Mouse (Mus musculus) ES-Bruce4 (cell line): ENCODE measurements around the gene Syt1.

Source experiments
- CTCF ChIP-seq: IDR thresholded peaks from one replicate; pipeline ENCODE4 v1.8.1; 2011; ENCODE audit warnings: low read depth, low read length
- EP300 ChIP-seq: IDR thresholded peaks from 2 replicates; pipeline ENCODE4 v1.6.1; 2011; ENCODE audit warnings: low read depth, low read length; ENCODE audit not compliant: insufficient read depth
- POLR2A ChIP-seq: IDR thresholded peaks from one replicate; pipeline ENCODE4 v1.8.1; 2011; ENCODE audit warnings: low read length; ENCODE audit not compliant: insufficient read depth

DNA sequence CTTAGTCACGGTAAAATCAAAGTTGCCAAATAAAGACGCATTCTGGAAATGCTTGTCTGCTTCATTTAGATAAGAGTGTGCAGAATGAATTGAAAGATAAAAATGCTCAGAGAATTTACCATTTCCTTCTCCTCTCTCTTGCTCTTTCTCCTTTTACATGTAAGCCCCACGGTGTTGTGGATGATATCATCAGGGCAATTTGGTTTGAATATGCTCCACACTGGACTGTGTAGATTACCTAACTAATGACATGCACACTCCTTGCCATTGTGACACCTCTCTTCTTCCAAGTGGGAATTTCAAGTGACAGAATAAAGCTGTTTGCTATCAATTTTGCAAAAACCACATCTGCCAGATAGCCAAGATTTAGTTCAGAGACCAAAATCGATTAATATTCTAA, 324.1 kb downstream of the Syt1 start:
- TF ChIP-seq CTCF = no peak
- no peak for TF ChIP-seq POLR2A
- TF ChIP-seq EP300 = no peak
